Mouse (Mus musculus) small intestine, adult 2 months (tissue): ENCODE data around the gene Il2rb.

ENCODE experiments used
- CTCF ChIP-seq: fragments of 200-500 bp; IDR thresholded peaks from 2 replicates; pipeline ENCODE4 v1.5.1; 2012; ENCODE audit warnings: low read depth, mild to moderate bottlenecking, control low read depth, inconsistent platforms, low read length, moderate library complexity, mixed read lengths; ENCODE audit not compliant: insufficient replicate concordance, insufficient read length; ENCODE audit errors: extremely low read depth
- POLR2A ChIP-seq: fragments of 200-500 bp; IDR thresholded peaks from 2 replicates; pipeline ENCODE4 v1.6.1; 2012; ENCODE audit warnings: low read depth, mild to moderate bottlenecking, control low read depth, inconsistent platforms, low read length, moderate library complexity

- no peak for TF ChIP-seq CTCF
- no peak for TF ChIP-seq POLR2A
These were observed 34.4 kb upstream of the Il2rb start for GRCm38 (mm10) chr15:78529428-78529990.
